Mouse (Mus musculus): Measurements from ENCODE around the gene Popdc2.

GRCm38 (mm10) chr16:38350361-38350855 is 11.6 kb upstream of the Popdc2 start:
- TF ChIP-seq CTCF (IDR thresholded peaks at IDR 0.05; ENCODE audit: low read depth, low read length) (no peak), POLR2A (IDR thresholded peaks at IDR 0.05; ENCODE audit: extremely low read depth, insufficient read depth, low read length) (no peak)
